Mouse (Mus musculus): ENCODE data around the gene Olfr1351. TPM values are rescaled to one million over a fixed set of nuclear protein-coding genes. Genes with fewer than 3 reads are reported as not detected.
"Not testable (repeated sequence)": the region's sequence is repeated elsewhere in the genome, so short reads cannot be mapped to it uniquely, and the experiment has no call there.

Gene Olfr1351
- not detected for total RNA-seq (2022)

DNA sequence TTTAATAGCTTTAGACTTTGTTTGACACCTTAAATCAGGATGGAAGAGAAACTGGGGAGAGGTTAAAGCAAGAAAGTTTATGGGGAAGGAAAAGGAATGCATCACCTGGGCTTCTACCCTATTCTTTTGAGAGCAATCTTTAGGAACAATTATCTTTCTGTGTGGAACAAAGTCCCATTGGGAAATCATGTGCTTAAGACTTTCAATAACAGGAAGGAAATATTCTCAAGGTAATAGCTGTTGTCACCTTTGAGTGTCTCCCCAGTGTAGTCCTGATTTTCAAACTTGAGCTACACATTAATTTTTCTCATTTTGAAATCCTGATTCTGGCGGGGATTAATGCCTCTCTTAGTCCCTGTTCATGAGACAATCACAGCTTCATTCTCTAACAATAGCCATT lies at the start of gene Olfr1351:
Gene Olfr1351 (plus strand): TSS at position 301 of the 400 bp plus-strand sequence.
- no peak for DNase-seq

DNA sequence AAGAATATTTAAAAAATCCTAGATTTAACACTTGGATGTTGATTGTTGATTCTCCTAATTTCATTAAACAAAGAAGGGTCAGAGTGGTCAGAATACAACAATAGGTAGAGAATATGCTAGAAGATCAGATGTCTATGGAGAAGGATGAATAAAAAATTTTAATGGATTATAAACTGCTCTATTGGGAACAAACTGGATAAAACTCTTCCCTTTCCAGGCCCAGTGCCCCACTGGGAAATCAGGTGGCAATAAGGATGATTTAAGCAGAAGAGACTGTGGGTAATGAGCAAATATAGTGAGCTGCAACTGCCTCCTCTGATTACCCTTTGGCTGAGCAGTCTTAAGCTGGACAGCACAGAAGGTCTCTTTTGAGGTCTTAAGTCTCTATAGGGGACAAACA lies 49.3 kb upstream of the Olfr1351 start, which contains the start of gene Olfr1353:
Gene Olfr1353 (plus strand): TSS at position 301 of the 400 bp plus-strand sequence.
- not testable (repeated sequence) for DNase-seq

DNA sequence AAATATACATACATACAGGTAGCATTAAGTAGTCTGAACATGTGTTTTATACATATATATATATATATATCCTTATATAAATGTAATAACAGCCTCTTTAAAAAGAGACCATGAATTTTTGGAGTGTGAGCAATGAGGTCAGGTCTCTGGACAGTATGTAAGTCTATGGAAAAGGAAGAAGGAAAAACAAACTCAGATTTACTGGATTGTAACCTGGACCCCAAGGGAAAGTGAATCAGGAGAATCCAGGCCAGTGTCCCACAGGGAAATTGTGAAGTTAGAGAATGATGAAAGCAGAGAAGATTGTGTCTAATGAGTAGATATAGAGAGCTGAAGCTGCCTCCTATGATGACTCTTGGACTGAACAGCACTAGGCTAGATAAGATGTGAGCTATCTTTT lies 31.5 kb upstream of the Olfr1351 start, which contains the start of gene Olfr1352:
Gene Olfr1352 (plus strand): TSS at position 301 of the 400 bp plus-strand sequence.
- DNase-seq = no peak

GRCm38 (mm10) chr10:79028441-79028840 lies 16.2 kb downstream of the Olfr1351 start, which contains the start of gene Olfr57:
Gene Olfr57 (plus strand): TSS chr10:79028741.
- no peak for DNase-seq

- not testable (repeated sequence) for DNase-seq
Observed at GRCm38 (mm10) chr10:79042457-79042856, 30.2 kb downstream of the Olfr1351 start.

- not testable (repeated sequence) for DNase-seq
Observed at GRCm38 (mm10) chr10:79057370-79057769, 45.1 kb downstream of the Olfr1351 start.

Other genes starting within 250 kb of the Olfr1351 start
- gene Slc1a6, start 232.0 kb upstream of the Olfr1351 start, total RNA-seq (2022) = under 1 TPM in 3 of 4 experiments, not detected in 1; 0.13 to 0.77 (median 0.20) TPM
- not detected for gene Olfr1356, start 160.3 kb upstream of the Olfr1351 start, total RNA-seq (2022)
- not detected for gene Olfr1355, start 136.9 kb upstream of the Olfr1351 start, total RNA-seq (2022)
- gene Olfr1354, start 99.3 kb upstream of the Olfr1351 start, total RNA-seq (2022) = not detected
- not detected for gene Olfr8, start 61.8 kb upstream of the Olfr1351 start, total RNA-seq (2022)
- not detected for gene Olfr1353, start 49.2 kb upstream of the Olfr1351 start, total RNA-seq (2022)
- not detected for gene Olfr1352, start 31.4 kb upstream of the Olfr1351 start, total RNA-seq (2022)
- not detected for gene Olfr57, start 16.3 kb downstream of the Olfr1351 start, total RNA-seq (2022)
- 10 to 100 TPM; 14.6 to 25.3 (median 19.8) TPM for gene 2610008E11Rik, start 85.1 kb downstream of the Olfr1351 start, total RNA-seq (2022)
- gene Vmn2r80, start 136.3 kb downstream of the Olfr1351 start, total RNA-seq (2022) = not detected
- not detected for gene Vmn2r81, start 235.2 kb downstream of the Olfr1351 start, total RNA-seq (2022)